Mouse (Mus musculus): ENCODE measurements around the gene Klhl25. TPM values are rescaled to one million over a fixed set of nuclear protein-coding genes. Genes with fewer than 3 reads are reported as not detected.
"Not testable (repeated sequence)": the region's sequence is repeated elsewhere in the genome, so short reads cannot be mapped to it uniquely, and the experiment has no call there.

The Klhl25 gene
- polyA plus RNA-seq, 1 experiment from 2014 or later = 23.4 TPM

DNA sequence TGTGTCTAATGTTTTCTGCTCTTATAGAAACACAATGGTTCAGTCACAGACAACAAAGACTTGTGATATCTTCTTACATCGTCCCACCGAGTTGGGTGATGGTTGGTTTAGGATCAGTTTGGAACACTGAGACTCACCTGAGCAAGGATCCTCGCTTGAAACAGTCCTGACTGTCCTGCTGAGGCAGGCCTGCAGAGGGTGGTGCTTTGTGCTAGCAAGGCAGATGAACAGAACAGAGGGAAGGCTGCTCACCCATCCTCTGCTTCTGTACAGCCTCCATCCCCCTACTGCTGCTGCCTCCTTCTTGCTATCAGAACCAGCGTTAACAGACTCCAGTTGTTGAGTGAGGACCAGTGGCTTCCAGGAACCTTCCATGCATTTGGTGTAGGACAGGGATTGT, 14.2 kb upstream of the Klhl25 start:
- H3K9ac ChIP-seq (replicated peaks; ENCODE audit: low read length); H3K9me3 ChIP-seq (ENCODE audit: control insufficient read depth, low read length); ATAC-seq (ENCODE audit: low FRiP score, low TSS enrichment); H3K4me2 ChIP-seq (ENCODE audit: low read length); DNase-seq; H3K4me3 ChIP-seq (replicated peaks; ENCODE audit: low read depth, low read length); H3K36me3 ChIP-seq (ENCODE audit: control insufficient read depth, insufficient read depth, low read length); H3K27me3 ChIP-seq (ENCODE audit: control insufficient read depth, insufficient read depth, low read length); H3K4me1 ChIP-seq (ENCODE audit: control insufficient read depth, insufficient read depth, low read length); H3K27ac ChIP-seq (replicated peaks; ENCODE audit: low read depth, low read length): not testable (repeated sequence)
- WGBS = 76% methylated on average over 3 of the region's 4 CpGs

DNA sequence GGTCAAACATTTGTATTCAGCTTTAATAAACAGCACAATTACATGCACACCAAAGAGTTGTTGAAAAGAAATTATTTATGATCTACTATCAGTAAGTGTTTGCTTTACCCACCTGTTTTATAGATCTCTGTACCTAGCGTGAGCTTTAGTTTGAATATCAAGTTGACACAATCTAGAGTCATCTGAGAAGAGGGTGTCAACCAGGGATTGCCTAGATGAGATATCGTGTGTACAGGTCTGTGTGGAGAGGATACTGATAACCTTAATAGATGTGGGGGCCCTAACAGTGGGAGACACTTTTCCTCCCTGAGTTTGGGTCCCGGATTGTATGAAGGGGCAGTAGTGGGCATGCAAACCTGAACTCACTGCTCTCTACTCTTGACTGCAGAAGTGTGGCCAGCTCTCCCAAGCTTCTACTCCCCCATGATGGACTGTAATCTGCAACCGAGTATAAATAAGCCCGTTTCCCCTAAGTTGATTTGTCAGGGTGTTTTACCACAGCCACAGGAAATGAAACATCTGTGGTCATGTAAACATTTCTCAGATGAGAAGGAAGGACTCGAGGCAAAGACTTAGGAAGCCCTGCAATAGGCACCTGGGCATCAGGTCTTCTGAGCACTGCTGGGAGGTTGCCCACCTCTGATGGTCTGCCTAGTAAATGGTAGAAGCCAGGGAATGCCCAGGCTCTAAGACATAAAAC, 13.0 kb upstream of the Klhl25 start:
- DNase-seq; H3K27me3 ChIP-seq (ENCODE audit: control insufficient read depth, insufficient read depth, low read length); H3K4me1 ChIP-seq (ENCODE audit: control insufficient read depth, insufficient read depth, low read length); H3K36me3 ChIP-seq (ENCODE audit: control insufficient read depth, insufficient read depth, low read length); H3K9me3 ChIP-seq (ENCODE audit: control insufficient read depth, low read length); H3K9ac ChIP-seq (replicated peaks; ENCODE audit: low read length); ATAC-seq (ENCODE audit: low FRiP score, low TSS enrichment); H3K4me2 ChIP-seq (ENCODE audit: low read length); H3K4me3 ChIP-seq (replicated peaks; ENCODE audit: low read depth, low read length); H3K27ac ChIP-seq (replicated peaks; ENCODE audit: low read depth, low read length): not testable (repeated sequence)
- WGBS = 83% methylated on average over 3 of the region's 6 CpGs

DNA sequence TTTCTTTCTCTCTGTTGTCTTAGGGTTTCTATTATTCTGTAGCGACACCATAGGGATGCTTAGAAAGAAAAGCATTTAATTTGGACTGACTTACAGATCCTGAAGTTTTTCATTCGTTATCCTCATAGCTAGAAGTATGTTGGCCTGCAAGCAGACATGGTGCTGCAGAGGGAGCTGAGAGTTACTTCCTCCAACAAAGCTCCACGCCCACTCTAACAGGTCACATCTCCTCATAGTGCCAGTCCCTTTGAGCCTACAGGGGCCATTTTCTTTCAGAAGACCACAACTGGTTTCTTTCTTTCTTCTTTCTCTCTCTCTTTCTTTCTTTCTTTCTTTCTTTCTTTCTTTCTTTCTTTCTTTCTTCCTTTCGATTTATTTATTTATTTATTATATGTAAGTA, 8.0 kb upstream of the Klhl25 start:
- DNase-seq (no peak), ATAC-seq (ENCODE audit: low FRiP score, low TSS enrichment) (no peak)
- no peaks in the 10 kb centered on the region for H3K36me3 ChIP-seq (ENCODE audit: control insufficient read depth, insufficient read depth, low read length)
- no peaks in the 10 kb centered on the region for H3K9me3 ChIP-seq (ENCODE audit: control insufficient read depth, low read length)
- no peaks in the 10 kb centered on the region for H3K27me3 ChIP-seq (ENCODE audit: control insufficient read depth, insufficient read depth, low read length)
- H3K4me1 ChIP-seq (ENCODE audit: control insufficient read depth, insufficient read depth, low read length) = no peaks in the 10 kb centered on the region
- H3K27ac ChIP-seq (replicated peaks; ENCODE audit: low read depth, low read length) = no peak overlapping the region
- no peak overlapping the region for H3K4me2 ChIP-seq (ENCODE audit: low read length)
- WGBS = 87% methylated on average over 4 of the region's 4 CpGs
- H3K9ac ChIP-seq (replicated peaks; ENCODE audit: low read length) = no peak overlapping the region
- no peak overlapping the region for H3K4me3 ChIP-seq (replicated peaks; ENCODE audit: low read depth, low read length)

DNA sequence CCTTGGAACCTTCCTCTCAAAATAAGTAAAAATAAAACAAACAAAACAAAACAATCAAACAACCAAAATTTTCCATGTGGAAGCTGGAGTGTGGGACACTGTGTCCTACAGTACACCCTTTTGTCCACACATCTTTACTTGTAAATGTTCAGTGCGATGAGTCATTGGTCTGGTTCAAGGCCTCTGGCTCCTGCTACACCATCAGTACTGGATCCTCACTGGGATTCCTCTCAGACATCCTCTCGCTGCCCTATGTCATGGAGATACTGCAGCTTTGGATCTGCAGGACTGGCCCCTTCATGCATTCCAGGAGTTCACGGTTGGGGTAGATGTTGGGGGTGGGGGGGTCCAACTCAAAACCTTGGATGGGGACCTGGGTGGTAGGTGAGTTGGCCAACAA, 5.8 kb upstream of the Klhl25 start:
- Histone ChIP-seq H3K4me2 (ENCODE audit: low read length) (no peak overlapping the region), H3K27me3 (ENCODE audit: control insufficient read depth, insufficient read depth, low read length) (no peaks in the 10 kb centered on the region), H3K4me3 (replicated peaks; ENCODE audit: low read depth, low read length) (no peak overlapping the region), H3K27ac (replicated peaks; ENCODE audit: low read depth, low read length) (no peak overlapping the region), H3K9me3 (ENCODE audit: control insufficient read depth, low read length) (no peaks in the 10 kb centered on the region), H3K4me1 (ENCODE audit: control insufficient read depth, insufficient read depth, low read length) (no peaks in the 10 kb centered on the region), H3K36me3 (ENCODE audit: control insufficient read depth, insufficient read depth, low read length) (no peaks in the 10 kb centered on the region), H3K9ac (replicated peaks; ENCODE audit: low read length) (no peak overlapping the region)
- ATAC-seq (ENCODE audit: low FRiP score, low TSS enrichment) = no peak
- 89% methylated on average over 3 of the region's 3 CpGs for WGBS
- no peak for DNase-seq

DNA sequence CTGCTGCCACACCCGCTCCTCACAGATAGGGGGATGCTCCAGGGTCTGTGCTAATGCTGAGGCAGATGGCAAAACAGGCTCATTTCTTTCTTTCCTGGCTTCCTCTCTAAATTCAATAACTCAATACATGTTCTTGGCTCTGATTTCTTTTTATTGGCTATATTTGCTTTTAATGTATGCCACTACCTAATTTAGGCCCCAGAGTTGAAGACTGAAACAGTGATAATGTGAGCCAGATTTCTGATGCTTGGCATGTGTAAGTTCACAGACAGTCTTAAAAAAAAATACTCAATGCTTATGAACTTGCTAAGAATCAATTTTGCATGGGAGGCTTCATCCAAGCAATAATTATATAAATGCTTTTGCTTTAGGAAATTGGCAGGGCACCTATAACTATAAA, 2.2 kb upstream of the Klhl25 start:
- DNase-seq (no peak), ATAC-seq (ENCODE audit: low FRiP score, low TSS enrichment) (no peak)
- no peaks in the 10 kb centered on the region for H3K36me3 ChIP-seq (ENCODE audit: control insufficient read depth, insufficient read depth, low read length)
- peaks cover 15% of the 10 kb centered on the region for H3K4me1 ChIP-seq (ENCODE audit: control insufficient read depth, insufficient read depth, low read length)
- no peak overlapping the region for H3K9ac ChIP-seq (replicated peaks; ENCODE audit: low read length)
- WGBS = 91% methylated on average over 1 of the region's 1 CpGs
- no peak overlapping the region for H3K4me3 ChIP-seq (replicated peaks; ENCODE audit: low read depth, low read length)
- H3K4me2 ChIP-seq (ENCODE audit: low read length) = no peak overlapping the region
- no peak overlapping the region for H3K27ac ChIP-seq (replicated peaks; ENCODE audit: low read depth, low read length)
- no peaks in the 10 kb centered on the region for H3K9me3 ChIP-seq (ENCODE audit: control insufficient read depth, low read length)
- H3K27me3 ChIP-seq (ENCODE audit: control insufficient read depth, insufficient read depth, low read length) = no peaks in the 10 kb centered on the region

DNA sequence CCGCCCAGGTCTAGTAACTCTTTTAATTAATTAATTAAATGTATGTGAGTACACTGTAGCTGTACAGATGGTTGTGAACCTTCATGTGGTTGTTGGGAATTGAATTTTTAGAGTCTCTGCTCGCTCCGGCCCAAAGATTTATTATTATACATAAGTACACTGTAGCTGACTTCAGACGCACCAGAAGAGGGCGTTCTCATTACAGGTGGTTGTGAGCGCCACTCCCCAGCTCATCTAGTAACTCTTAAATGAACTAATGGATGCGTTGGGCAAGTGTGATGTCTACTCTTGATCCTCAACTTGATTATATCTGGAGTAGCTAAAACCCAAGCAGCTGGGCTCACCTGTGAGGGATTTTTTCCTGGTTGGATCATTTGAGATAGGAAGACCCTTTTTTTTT, 1.2 kb upstream of the Klhl25 start:
- Histone ChIP-seq H3K4me3 (replicated peaks; ENCODE audit: low read depth, low read length) (no peak overlapping the region), H3K4me1 (ENCODE audit: control insufficient read depth, insufficient read depth, low read length) (peaks cover 23% of the 10 kb centered on the region), H3K9ac (replicated peaks; ENCODE audit: low read length) (no peak overlapping the region), H3K9me3 (ENCODE audit: control insufficient read depth, low read length) (no peaks in the 10 kb centered on the region), H3K4me2 (ENCODE audit: low read length) (no peak overlapping the region), H3K27me3 (ENCODE audit: control insufficient read depth, insufficient read depth, low read length) (no peaks in the 10 kb centered on the region), H3K36me3 (ENCODE audit: control insufficient read depth, insufficient read depth, low read length) (no peaks in the 10 kb centered on the region), H3K27ac (replicated peaks; ENCODE audit: low read depth, low read length) (no peak overlapping the region)
- DNase-seq (no peak), ATAC-seq (ENCODE audit: low FRiP score, low TSS enrichment) (no peak)
- WGBS = 49% methylated on average over 7 of the region's 7 CpGs

DNA sequence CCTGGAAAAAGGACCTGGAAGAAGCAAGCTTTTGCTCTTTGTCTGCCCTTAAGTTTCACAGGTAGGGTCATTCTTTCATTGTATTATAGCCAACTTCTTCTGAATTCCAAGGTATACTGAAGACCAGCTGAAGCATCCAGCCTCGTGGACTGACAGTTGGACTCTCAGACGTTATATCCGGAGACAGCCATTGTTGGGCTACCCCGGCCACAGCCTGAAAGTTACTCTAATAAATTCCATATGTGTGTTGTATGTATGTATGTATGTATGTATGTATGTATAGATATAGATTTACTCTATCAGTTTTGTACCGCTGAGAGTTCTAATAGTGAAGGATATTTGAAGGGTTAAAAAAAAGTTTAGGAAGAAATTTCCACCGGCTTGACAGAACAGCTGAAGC, 621 bp upstream of the Klhl25 start:
- no peak for ATAC-seq (ENCODE audit: low FRiP score, low TSS enrichment)
- H3K9ac ChIP-seq (replicated peaks; ENCODE audit: low read length) = peak overlapping the region; percentile 18
- DNase-seq = peak; percentile 6
- H3K36me3 ChIP-seq (ENCODE audit: control insufficient read depth, insufficient read depth, low read length) = no peaks in the 10 kb centered on the region
- H3K4me2 ChIP-seq (ENCODE audit: low read length) = peak overlapping the region; percentile 86
- WGBS = 15% methylated on average over 6 of the region's 6 CpGs
- H3K27me3 ChIP-seq (ENCODE audit: control insufficient read depth, insufficient read depth, low read length) = no peaks in the 10 kb centered on the region
- no peaks in the 10 kb centered on the region for H3K9me3 ChIP-seq (ENCODE audit: control insufficient read depth, low read length)
- no peak overlapping the region for H3K27ac ChIP-seq (replicated peaks; ENCODE audit: low read depth, low read length)
- peaks cover 29% of the 10 kb centered on the region for H3K4me1 ChIP-seq (ENCODE audit: control insufficient read depth, insufficient read depth, low read length)
- peak overlapping the region; percentile 82 for H3K4me3 ChIP-seq (replicated peaks; ENCODE audit: low read depth, low read length)

DNA sequence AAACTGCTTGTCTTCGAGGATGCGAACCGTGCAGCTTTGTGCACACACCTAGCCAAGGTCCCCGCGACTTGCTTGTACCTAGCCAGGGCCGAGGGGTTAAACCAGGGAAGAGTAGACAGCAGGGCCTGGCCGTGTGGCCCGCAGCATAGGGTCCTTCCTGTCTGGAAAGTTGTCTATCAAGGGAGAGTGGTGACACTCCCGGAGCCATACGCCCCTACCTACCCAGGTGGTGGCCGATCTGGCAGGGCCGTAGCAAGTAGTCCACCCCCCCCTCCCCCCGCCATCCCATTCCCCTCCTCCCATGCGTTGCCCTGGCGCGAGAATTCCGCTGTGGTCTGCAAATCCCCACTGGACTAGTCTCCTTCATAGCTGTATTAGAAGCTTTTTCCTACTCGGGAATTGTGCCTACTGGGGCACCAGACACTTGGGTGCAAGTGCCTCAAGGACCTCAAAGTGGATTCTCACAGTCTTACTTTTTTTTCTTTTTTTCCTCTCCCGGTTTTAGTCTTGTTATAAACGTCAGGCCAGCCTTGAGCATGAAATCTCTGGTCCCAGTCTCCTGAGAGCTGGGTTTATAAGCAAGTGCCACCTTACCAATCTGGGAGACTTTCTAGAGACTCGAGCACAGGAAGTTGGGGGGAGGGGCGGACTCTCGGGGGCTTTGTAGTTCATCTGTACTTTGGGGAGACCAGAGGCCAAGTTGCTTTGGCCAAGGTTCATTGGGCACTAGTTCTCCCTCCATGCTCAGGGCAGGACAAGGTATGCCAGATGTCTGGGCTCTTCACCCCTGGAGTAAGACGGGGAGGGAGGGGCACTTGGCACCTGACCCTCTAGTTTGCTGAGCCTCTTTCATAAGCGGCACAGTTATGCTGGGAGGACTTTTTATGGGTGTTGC, 913 bp downstream of the Klhl25 start:
- H3K27me3 ChIP-seq (ENCODE audit: control insufficient read depth, insufficient read depth, low read length) = no peaks in the 10 kb centered on the region
- H3K9me3 ChIP-seq (ENCODE audit: control insufficient read depth, low read length) = no peaks in the 10 kb centered on the region
- peak overlapping the region; percentile 82 for H3K4me3 ChIP-seq (replicated peaks; ENCODE audit: low read depth, low read length)
- H3K36me3 ChIP-seq (ENCODE audit: control insufficient read depth, insufficient read depth, low read length) = no peaks in the 10 kb centered on the region
- H3K27ac ChIP-seq (replicated peaks; ENCODE audit: low read depth, low read length) = peak overlapping the region; percentile 78; the same call in 1 of the 2 replicates
- peak overlapping the region; percentile 86 for H3K4me2 ChIP-seq (ENCODE audit: low read length)
- H3K4me1 ChIP-seq (ENCODE audit: control insufficient read depth, insufficient read depth, low read length) = peaks cover 42% of the 10 kb centered on the region
- ATAC-seq (ENCODE audit: low FRiP score, low TSS enrichment) (no peak), DNase-seq (peak; percentile 49)
- H3K9ac ChIP-seq (replicated peaks; ENCODE audit: low read length) = peak overlapping the region; percentile 80
- WGBS = 1% methylated on average over 25 of the region's 25 CpGs

DNA sequence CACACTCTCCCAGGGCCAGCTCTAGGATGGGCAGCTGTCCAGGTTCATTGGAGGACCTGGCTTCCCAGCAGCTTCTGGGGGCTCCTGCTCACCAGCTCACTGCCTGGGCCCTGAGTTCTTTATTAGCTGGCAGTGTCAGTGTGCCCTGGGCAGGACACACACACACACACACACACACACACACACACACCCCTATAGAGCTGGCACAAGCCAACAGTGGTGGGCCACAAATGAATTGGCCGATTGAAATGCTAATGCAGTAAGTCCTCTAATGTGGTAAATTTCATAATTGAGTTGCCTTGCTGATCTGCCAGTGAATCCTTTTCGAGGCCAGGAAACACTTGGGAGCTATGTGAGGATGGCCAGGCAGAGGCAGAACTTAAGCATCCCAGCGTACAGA, 2.3 kb downstream of the Klhl25 start:
- not testable (repeated sequence) for H3K27ac ChIP-seq (replicated peaks; ENCODE audit: low read depth, low read length); H3K36me3 ChIP-seq (ENCODE audit: control insufficient read depth, insufficient read depth, low read length); H3K9me3 ChIP-seq (ENCODE audit: control insufficient read depth, low read length); H3K9ac ChIP-seq (replicated peaks; ENCODE audit: low read length); H3K4me3 ChIP-seq (replicated peaks; ENCODE audit: low read depth, low read length); DNase-seq; H3K27me3 ChIP-seq (ENCODE audit: control insufficient read depth, insufficient read depth, low read length); H3K4me2 ChIP-seq (ENCODE audit: low read length)
- peaks cover 55% of the 10 kb centered on the region for H3K4me1 ChIP-seq (ENCODE audit: control insufficient read depth, insufficient read depth, low read length)
- ATAC-seq (ENCODE audit: low FRiP score, low TSS enrichment) = peak; percentile 34
- 33% methylated on average over 1 of the region's 3 CpGs for WGBS
